Mouse (Mus musculus) liver, embryonic 12.5 days (tissue): ENCODE measurements at regions not wholly inside any gene's neighbourhood (a gene's known extent, or its start where the extent isn't known, plus 50 kb on each side); places are given as distances from the start of the nearest gene placed in this dataset.

Experiments used
- ATAC-seq: fragments of 200-750 bp; cut with Nextera tagmentation; 2 replicates; pipeline ENCODE4 v1.8.0; 2017; ENCODE audit warnings: moderate number of reproducible peaks, mild to moderate bottlenecking, moderate library complexity
- H3K27ac ChIP-seq: fragments of 300-500 bp; sonication (generic); 2 replicates; pipeline ENCODE4 v1.5.1; 2016; ENCODE audit warnings: mild to moderate bottlenecking
- H3K27me3 ChIP-seq: fragments of 300-500 bp; sonication (generic); replicated peaks from 2 replicates; pipeline ENCODE4 v1.6.1; 2016; ENCODE audit warnings: mild to moderate bottlenecking, moderate library complexity
- H3K36me3 ChIP-seq: fragments of 300-500 bp; sonication (generic); 2 replicates; pipeline ENCODE4 v1.6.1; 2016; ENCODE audit warnings: mild to moderate bottlenecking, moderate library complexity
- H3K4me1 ChIP-seq: fragments of 300-500 bp; sonication (generic); 2 replicates; pipeline ENCODE4 v1.6.1; 2016
- H3K4me2 ChIP-seq: fragments of 300-500 bp; sonication (generic); 2 replicates; pipeline ENCODE4 v1.6.1; 2016; ENCODE audit warnings: mild to moderate bottlenecking, moderate library complexity
- H3K4me3 ChIP-seq: fragments of 300-500 bp; sonication (generic); 2 replicates; pipeline ENCODE4 v1.5.1; 2016; ENCODE audit warnings: mild to moderate bottlenecking, moderate library complexity
- H3K9ac ChIP-seq: fragments of 300-500 bp; sonication (generic); 2 replicates; pipeline ENCODE4 v1.6.1; 2016; ENCODE audit warnings: mild to moderate bottlenecking, moderate library complexity
- H3K9me3 ChIP-seq: fragments of 300-500 bp; sonication (generic); replicated peaks from 2 replicates; pipeline ENCODE4 v1.6.1; 2016; ENCODE audit warnings: mild to moderate bottlenecking, moderate library complexity
- WGBS: fragments of 180-500 bp; shearing (Covaris S2); methylation state at CpG from one replicate; pipeline ENCODE4 v1.1.7; 2016; ENCODE audit not compliant: insufficient replicate concordance; 5-methylcytosine and 5-hydroxymethylcytosine counted together

DNA sequence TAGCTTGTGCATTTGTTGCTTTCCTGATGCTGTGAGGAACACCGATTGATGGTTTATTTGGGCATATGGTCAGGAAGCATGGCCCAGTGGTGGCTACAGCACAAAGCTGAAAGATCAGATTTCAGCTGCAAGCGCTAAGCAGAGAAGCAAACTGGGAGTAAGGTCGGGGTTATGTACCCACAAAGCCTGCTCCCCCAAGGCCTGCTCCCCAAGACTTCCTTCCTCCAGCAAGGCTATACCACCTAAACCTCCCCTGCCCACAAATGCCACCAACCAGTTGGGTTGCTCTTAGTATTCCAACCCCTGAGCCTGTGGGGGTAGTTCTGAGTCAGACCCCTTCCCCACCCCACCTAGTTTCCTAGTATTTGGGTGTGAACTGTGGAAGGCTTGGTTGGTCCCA, 270.5 kb downstream of the Cdh26 start:
- 60% methylated on average over 3 of the region's 3 CpGs for WGBS
- H3K27ac ChIP-seq, result no peak overlapping the region

DNA sequence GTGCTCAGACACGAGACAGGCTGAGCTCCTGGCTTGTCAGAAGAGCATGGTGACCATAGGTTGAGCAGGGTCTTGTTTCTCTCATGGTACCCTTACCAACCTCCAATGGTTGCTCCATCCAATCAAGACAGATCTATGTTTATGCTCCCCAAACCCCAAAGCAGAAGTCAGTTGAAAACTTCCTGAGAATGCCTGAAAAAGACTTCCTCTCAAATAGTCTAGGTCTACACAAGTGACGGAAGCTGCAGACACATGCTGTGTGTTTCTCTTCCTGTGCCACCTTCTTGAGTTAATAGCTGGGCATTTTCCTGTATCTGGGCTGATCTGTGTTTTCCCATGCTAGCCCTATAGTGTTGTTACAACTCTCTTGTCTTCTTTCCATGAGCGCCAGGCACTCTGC, 274.2 kb downstream of the Cdh26 start:
- Histone ChIP-seq H3K27ac (no peak overlapping the region), H3K4me1 (no peaks in the 10 kb centered on the region), H3K4me3 (no peak overlapping the region), H3K27me3 (no peaks in the 10 kb centered on the region), H3K36me3 (no peaks in the 10 kb centered on the region), H3K9me3 (no peaks in the 10 kb centered on the region), H3K4me2 (no peak overlapping the region), H3K9ac (no peak overlapping the region)
- no peak for ATAC-seq
- WGBS, result 47% methylated on average over 3 of the region's 3 CpGs

More for the DNA sequence above, 270.5 kb downstream of the Cdh26 start:
- Histone ChIP-seq H3K4me2 (no peak overlapping the region), H3K4me1 (no peaks in the 10 kb centered on the region), H3K9me3 (no peaks in the 10 kb centered on the region), H3K4me3 (no peak overlapping the region), H3K9ac (no peak overlapping the region), H3K36me3 (no peaks in the 10 kb centered on the region), H3K27me3 (no peaks in the 10 kb centered on the region)
- no peak for ATAC-seq

DNA sequence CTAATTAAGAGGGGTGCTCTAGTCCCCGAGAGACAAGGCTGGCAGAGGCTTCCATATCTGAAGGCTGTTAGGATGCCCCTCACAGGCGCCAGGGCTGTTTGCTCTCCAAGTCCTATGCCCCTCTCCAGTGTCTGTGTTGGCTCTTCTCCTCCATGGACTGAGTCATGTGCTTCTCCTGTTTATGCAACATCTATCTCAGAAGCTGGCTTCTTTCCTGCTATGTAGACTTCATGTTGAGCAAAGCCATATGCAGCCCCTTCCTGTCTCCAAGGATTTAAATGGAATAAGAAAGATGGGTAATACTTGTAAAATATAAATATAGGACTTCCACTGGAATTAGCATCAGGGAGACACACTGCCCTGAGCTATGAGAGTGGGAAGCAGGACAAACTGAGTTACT, 278.3 kb downstream of the Cdh26 start:
- Histone ChIP-seq H3K9ac (no peak overlapping the region), H3K9me3 (no peaks in the 10 kb centered on the region), H3K27me3 (no peaks in the 10 kb centered on the region), H3K27ac (no peak overlapping the region), H3K4me2 (no peak overlapping the region), H3K4me3 (no peak overlapping the region), H3K36me3 (no peaks in the 10 kb centered on the region), H3K4me1 (no peaks in the 10 kb centered on the region; the same call in 1 of the 2 replicates)
- no peak for ATAC-seq
- 58% methylated on average over 2 of the region's 2 CpGs for WGBS

DNA sequence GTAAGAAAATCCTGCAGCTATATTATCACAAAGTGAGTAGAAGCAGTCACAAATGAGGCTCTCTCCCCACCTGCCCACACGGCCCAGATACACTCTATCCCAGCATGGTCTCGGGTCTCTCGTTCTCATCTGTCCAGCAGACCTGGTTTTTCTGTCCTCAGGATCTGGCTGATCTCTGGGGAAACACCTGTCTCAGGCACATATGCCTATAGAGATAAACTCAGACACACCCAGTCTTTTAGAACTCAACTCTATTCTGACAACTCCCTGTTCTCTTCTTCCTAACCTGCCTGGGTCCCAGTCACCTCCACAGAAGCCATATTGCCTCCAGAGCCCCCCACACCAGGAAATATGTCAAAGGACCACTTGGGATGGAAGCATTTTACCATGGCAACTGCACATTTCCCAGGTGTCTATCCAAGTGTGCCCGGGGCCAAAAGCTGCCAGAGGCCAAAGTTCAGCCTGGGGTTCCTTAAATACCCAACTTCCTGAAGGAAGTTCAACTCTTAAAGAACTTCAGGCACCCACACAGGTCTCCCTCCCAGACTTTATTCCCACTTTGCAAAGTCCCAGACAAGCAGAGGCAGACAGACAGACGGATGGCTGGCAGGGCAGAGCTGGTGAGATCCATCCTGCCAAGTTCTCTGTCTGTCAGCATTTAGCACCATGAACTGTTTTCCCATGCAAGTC, 279.0 kb downstream of the Cdh26 start:
- Histone ChIP-seq H3K4me3 (no peak overlapping the region), H3K9ac (no peak overlapping the region), H3K27me3 (no peaks in the 10 kb centered on the region), H3K9me3 (no peaks in the 10 kb centered on the region), H3K4me1 (no peaks in the 10 kb centered on the region; the same call in 1 of the 2 replicates), H3K27ac (no peak overlapping the region), H3K36me3 (no peaks in the 10 kb centered on the region), H3K4me2 (no peak overlapping the region)
- 0 out of 2 replicates have a peak, but pooled peaks have one; percentile 14 for ATAC-seq
- 33% methylated on average over 5 of the region's 5 CpGs for WGBS

- ATAC-seq, result no peak
- Histone ChIP-seq H3K36me3 (no peaks in the 10 kb centered on the region), H3K27ac (no peak overlapping the region), H3K4me3 (no peak overlapping the region), H3K4me1 (no peaks in the 10 kb centered on the region; the same call in 1 of the 2 replicates), H3K9me3 (no peaks in the 10 kb centered on the region), H3K27me3 (no peaks in the 10 kb centered on the region), H3K9ac (no peak overlapping the region), H3K4me2 (no peak overlapping the region)
- WGBS, result 46% methylated on average over 3 of the region's 3 CpGs
Measured at GRCm38 (mm10) chr2:178710001-178710400, 279.7 kb downstream of the Cdh26 start.

DNA sequence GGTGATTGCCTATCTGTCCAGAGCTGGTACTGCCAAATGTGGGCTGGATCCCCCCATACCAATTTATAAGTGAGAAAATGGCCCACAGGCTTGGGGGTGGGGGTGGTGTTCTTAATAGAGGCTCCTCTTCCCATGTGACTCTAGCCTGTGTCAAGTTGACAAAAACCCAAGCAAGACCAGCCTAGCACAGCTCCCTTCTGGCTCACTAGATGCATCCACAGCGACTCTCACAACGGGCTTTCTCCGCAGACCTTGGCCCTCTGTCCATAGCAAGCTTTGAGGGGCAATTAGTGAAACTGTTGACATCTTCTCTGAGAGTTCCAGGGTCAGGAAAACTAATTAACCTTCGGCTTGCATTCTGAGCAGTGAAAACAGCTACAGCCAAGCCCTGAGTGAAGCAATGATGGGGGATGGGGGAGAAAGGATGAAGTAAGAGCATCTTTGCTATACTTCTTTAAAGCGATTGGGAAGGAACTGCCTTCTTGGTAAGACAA, 281.3 kb downstream of the Cdh26 start:
- H3K9ac ChIP-seq, result no peak overlapping the region
- H3K27ac ChIP-seq, result no peak overlapping the region
- H3K4me1 ChIP-seq, result no peaks in the 10 kb centered on the region; the same call in 1 of the 2 replicates
- no peak for ATAC-seq
- no peak overlapping the region for H3K4me2 ChIP-seq
- no peaks in the 10 kb centered on the region for H3K27me3 ChIP-seq
- H3K9me3 ChIP-seq, result no peaks in the 10 kb centered on the region
- H3K36me3 ChIP-seq, result no peaks in the 10 kb centered on the region
- WGBS, result 65% methylated on average over 5 of the region's 5 CpGs
- H3K4me3 ChIP-seq, result no peak overlapping the region

GRCm38 (mm10) chr2:178712391-178712892, 282.1 kb downstream of the Cdh26 start:
- no peak overlapping the region for H3K4me2 ChIP-seq
- H3K9me3 ChIP-seq, result no peaks in the 10 kb centered on the region
- H3K36me3 ChIP-seq, result no peaks in the 10 kb centered on the region
- H3K4me3 ChIP-seq, result no peak overlapping the region
- no peak for ATAC-seq
- H3K27me3 ChIP-seq, result no peaks in the 10 kb centered on the region
- 55% methylated on average over 9 of the region's 9 CpGs for WGBS
- no peak overlapping the region for H3K9ac ChIP-seq
- H3K4me1 ChIP-seq, result no peaks in the 10 kb centered on the region; the same call in 1 of the 2 replicates
- H3K27ac ChIP-seq, result no peak overlapping the region

DNA sequence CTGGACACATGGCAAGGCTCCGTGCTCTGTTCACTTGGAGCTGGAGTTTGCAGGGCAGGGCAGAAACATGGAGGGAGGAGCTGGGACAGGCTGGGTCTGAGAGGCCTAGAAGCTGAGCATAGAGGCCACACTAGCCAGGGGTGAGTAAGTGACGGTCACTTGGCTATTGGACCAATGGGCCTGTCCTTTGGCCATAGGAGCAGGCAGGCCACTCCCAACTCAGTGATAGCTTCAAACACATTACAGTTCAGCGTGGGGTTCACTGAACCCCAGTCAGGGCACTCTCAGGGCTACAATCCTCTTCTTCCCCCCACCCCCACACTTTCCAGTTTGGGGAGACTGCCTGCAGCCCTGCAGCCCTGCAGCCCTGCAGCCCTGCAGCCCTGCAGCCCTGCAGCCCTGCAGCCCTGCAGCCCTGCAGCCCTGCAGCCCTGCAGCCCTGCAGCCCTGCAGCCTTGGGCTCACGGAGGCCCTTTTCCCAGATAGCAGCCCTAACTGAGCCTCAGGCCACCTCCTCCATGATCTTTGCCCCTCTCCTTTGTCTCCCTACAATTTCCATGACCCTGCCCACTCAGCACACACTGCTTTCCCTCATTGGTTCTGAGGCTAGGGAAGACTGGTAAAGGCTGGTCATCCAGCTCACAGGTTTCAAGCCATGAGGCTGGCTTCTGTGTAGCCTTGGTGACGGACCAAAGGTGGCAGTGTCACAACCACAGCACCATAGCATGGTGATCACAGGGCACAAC, 285.3 kb downstream of the Cdh26 start:
- H3K4me2 ChIP-seq, result no peak overlapping the region
- H3K4me1 ChIP-seq, result no peaks in the 10 kb centered on the region; the same call in 1 of the 2 replicates
- H3K27ac ChIP-seq, result no peak overlapping the region
- no peak overlapping the region for H3K4me3 ChIP-seq
- ATAC-seq, result peak; percentile 44
- no peaks in the 10 kb centered on the region for H3K9me3 ChIP-seq
- H3K27me3 ChIP-seq, result no peaks in the 10 kb centered on the region
- H3K36me3 ChIP-seq, result no peaks in the 10 kb centered on the region
- H3K9ac ChIP-seq, result no peak overlapping the region
- WGBS, result 55% methylated on average over 5 of the region's 5 CpGs

DNA sequence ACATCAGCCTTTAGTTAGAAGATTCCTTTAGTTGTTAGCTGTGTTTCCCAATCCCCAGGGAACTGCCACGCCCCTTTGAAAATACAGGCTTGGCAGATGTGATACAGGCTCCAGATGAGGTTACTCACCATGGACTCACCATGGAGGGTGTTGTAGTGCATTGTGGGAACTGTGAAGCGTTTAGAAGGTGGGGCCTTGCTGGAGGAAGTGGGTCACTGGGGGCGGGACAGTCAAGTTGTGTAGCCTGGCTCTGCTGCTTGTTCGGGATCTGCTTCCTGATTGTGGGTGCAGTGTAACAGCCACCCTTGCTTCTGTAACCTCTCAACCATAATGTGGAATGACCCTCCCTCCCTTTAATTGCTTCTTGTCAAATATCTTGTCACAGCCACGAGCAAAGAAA, 287.7 kb downstream of the Cdh26 start:
- Histone ChIP-seq H3K4me3 (no peak overlapping the region), H3K9ac (no peak overlapping the region), H3K4me1 (no peaks in the 10 kb centered on the region), H3K9me3 (no peaks in the 10 kb centered on the region), H3K27me3 (no peaks in the 10 kb centered on the region), H3K27ac (no peak overlapping the region), H3K36me3 (no peaks in the 10 kb centered on the region), H3K4me2 (no peak overlapping the region)
- no peak for ATAC-seq
- WGBS, result 59% methylated on average over 5 of the region's 5 CpGs

GRCm38 (mm10) chr2:178723455-178723854, 293.1 kb downstream of the Cdh26 start:
- H3K27me3 ChIP-seq, result no peaks in the 10 kb centered on the region
- no peak overlapping the region for H3K4me2 ChIP-seq
- 0 out of 2 replicates have a peak, but pooled peaks cover 5% of the 10 kb centered on the region for H3K4me1 ChIP-seq
- ATAC-seq, result no peak
- H3K36me3 ChIP-seq, result no peaks in the 10 kb centered on the region
- no peak overlapping the region for H3K9ac ChIP-seq
- no peaks in the 10 kb centered on the region for H3K9me3 ChIP-seq
- no peak overlapping the region for H3K27ac ChIP-seq
- 38% methylated on average over 3 of the region's 3 CpGs for WGBS
- H3K4me3 ChIP-seq, result no peak overlapping the region

GRCm38 (mm10) chr2:178724228-178724627, 293.9 kb downstream of the Cdh26 start:
- Histone ChIP-seq H3K9me3 (no peaks in the 10 kb centered on the region), H3K4me2 (no peak overlapping the region), H3K27ac (no peak overlapping the region), H3K27me3 (no peaks in the 10 kb centered on the region), H3K4me3 (no peak overlapping the region), H3K4me1 (0 out of 2 replicates have a peak, but pooled peaks cover 5% of the 10 kb centered on the region), H3K36me3 (no peaks in the 10 kb centered on the region), H3K9ac (no peak overlapping the region)
- no peak for ATAC-seq
- WGBS, result 15% methylated on average over 5 of the region's 5 CpGs
